Mouse (Mus musculus) heart, embryonic 14.5 days (tissue): ENCODE measurements at regions not wholly inside any gene's neighbourhood (a gene's known extent, or its start where the extent isn't known, plus 50 kb on each side); places are given as distances from the start of the nearest gene placed in this dataset. TPM values are rescaled to one million over a fixed set of nuclear protein-coding genes. Genes with fewer than 3 reads are reported as not detected.

Experiments
- microRNA-seq: library from miRNA; unstranded; fragments of <30 nt; microRNA quantifications from one replicate; pipeline ENCODE4, GENCODE M21; 2016

Small RNA genes lying in the stretch of these regions (microRNA-seq; reads per million reads assigned to microRNA genes)
- gene Gm23659, result not detected
